Mouse (Mus musculus) splenic B cell, adult 2 months (primary cell): ENCODE data around the gene Crtc1.
A peak's percentile ranks its signal among the peaks of the same experiment; 100 is the strongest.

ENCODE experiments used
- DNase-seq: peaks from one replicate; pipeline ENCODE4 v3.0.0-alpha.2; 2011; ENCODE audit warnings: low read depth, low spot score
- H3K27me3 ChIP-seq: 2 replicates; pipeline ENCODE4 v1.6.1; 2012; ENCODE audit warnings: mild to moderate bottlenecking, low read length, moderate library complexity, mixed read lengths; ENCODE audit not compliant: control insufficient read depth, poor library complexity, insufficient read depth, severe bottlenecking
- H3K36me3 ChIP-seq: 2 replicates; pipeline ENCODE4 v1.6.1; 2012; ENCODE audit warnings: mild to moderate bottlenecking, low read length, moderate library complexity, mixed read lengths; ENCODE audit not compliant: control insufficient read depth, poor library complexity, insufficient read depth, severe bottlenecking

Crtc1 gene

DNA sequence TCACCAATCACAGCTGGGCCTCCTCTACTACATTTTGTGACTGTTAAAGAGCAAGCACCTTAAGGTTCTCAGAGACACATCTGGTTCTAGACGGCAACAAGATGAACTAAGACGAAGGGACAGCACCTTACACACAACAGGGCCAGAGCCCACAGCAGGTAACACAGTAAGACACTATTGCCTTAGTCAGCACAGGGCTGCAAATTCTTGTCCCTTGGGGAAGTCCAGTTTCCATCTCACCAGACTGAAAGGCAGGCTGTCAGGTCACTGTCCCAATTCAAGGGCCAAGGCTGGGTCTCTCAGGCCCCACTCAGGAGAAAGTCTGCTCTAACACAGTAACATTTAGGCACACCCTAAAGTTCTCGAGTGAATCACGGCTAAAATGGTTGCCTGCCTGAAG lies 91.9 kb downstream of the Crtc1 start:
- Histone ChIP-seq H3K36me3 (peaks cover 2% of the 10 kb centered on the region; the same call in 1 of the 2 replicates), H3K27me3 (no peaks in the 10 kb centered on the region)
- DNase-seq: no peak

DNA sequence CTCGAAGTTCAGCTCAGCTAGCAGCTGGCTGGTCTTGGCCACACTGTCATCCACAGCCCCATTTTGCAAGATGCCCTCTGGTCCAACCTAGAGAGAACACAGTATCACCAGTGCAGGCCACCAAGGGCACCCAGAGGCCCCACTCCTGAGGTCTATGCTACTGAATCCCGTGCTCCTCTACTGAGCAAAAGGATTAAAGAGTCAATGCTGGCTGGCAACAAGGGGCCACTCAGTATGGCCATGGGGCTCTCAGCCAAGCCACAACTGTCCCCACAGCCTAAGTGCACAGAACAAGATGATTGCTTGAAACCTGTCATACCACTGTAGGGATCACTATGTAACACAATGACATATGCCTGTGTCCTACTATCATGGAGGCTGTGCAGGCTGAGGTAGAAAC lies 95.1 kb downstream of the Crtc1 start:
- no peak for DNase-seq
- Histone ChIP-seq H3K27me3 (no peaks in the 10 kb centered on the region), H3K36me3 (peaks cover 6% of the 10 kb centered on the region)

DNA sequence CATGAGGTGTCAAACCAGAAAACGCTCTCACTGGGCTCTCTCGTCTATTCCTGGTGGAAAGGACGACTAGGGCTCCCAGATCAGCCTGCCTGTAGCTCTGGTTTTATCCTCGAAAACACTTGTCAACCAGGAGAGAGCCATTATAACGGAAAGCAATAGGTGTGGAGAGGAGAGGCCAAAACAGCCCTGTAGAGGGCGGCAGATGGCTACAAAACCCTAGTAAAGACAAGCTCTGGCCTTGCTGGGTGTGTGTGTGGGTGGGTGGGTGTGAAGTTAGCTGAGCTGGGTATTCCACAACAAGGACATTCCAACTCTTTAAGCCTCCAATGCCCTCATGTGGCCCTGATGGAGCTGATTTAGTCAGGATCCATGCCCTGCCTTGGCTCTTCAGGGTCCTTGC lies 95.7 kb downstream of the Crtc1 start:
- no peaks in the 10 kb centered on the region for H3K27me3 ChIP-seq
- H3K36me3 ChIP-seq: peaks cover 6% of the 10 kb centered on the region
- peak; percentile 51 for DNase-seq

DNA sequence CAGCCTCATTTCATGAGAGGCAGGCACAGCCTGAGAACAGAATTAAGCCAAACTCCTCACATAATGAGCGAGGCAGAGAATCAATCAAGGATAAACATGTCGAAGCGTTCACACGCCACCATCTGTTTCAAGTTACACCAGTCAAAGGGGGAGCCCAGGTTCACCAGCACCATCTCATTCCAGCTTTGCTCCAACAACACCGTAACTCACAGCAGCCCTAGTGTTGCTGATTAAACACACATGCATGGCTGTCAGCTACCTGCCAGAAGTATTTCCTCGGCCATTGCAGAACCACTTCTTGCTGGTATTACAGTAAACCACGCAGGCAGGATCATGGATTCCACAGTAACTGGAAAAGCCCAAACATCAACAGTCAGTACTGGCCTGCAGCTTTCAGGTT lies 96.3 kb downstream of the Crtc1 start:
- no peak for DNase-seq
- peaks cover 6% of the 10 kb centered on the region for H3K36me3 ChIP-seq
- H3K27me3 ChIP-seq: no peaks in the 10 kb centered on the region

DNA sequence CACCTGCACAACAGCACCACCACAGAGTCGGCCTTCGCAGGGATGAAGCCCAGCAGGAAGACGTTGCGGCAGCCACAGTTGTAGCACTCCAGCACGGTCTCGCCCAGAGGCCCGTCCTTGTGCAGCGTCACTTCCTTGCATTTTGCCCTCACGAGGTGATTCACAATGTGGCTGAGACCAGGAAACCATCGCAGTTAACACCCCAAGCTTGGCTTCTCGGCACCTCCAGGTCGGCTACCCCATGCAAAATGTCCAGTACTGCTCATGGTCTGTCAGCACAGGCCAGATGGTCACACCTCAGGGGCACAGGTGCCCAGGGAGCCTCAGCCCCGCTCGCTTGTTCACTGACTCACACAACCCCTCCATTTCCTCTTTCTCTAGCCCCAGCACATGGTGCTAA lies 97.4 kb downstream of the Crtc1 start:
- DNase-seq: no peak
- H3K27me3 ChIP-seq: no peaks in the 10 kb centered on the region

DNA sequence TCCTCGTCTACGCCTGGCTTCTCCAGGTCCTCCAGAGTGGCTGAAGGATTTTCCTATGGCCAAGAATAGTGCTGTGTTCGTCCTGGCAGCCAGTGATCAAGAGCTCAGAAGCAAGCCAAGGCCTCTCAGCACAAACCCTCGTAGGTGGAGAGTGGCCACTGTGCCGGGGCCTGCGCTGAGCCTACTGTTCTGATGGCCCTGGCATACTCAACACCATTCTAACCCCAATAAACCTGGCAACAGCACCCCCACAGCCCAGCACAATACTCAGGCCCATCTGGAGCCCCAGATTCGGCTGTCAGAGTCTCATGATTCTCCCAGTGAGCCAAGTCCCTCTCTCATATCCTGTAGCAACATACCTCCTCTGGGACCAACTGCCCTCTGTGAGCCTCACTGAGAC lies 98.7 kb downstream of the Crtc1 start:
- H3K36me3 ChIP-seq: peaks cover 12% of the 10 kb centered on the region
- DNase-seq: no peak
- H3K27me3 ChIP-seq: no peaks in the 10 kb centered on the region

More for the DNA sequence above, 97.4 kb downstream of the Crtc1 start:
- peaks cover 8% of the 10 kb centered on the region for H3K36me3 ChIP-seq

DNA sequence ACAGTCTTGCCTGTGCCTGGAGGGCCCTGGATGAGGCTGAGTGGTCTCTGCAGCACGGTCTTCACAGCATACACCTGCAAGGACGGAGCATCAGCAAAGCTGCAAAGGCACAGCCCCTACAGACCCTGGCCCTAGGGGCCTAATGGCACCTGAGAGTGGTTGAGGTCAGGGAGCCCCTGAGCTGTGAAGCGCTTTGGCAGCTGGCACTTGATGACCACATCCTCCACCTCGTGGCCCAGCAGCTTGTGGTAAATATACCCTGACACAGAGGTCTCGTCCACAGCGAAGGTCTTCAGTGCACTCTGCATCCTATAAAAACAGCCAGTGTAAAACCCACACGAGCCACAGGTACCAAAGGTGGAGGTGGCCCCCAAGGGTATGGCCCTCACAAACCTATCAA lies 100.4 kb downstream of the Crtc1 start:
- no peak for DNase-seq
- Histone ChIP-seq H3K27me3 (no peaks in the 10 kb centered on the region), H3K36me3 (peaks cover 16% of the 10 kb centered on the region)

DNA sequence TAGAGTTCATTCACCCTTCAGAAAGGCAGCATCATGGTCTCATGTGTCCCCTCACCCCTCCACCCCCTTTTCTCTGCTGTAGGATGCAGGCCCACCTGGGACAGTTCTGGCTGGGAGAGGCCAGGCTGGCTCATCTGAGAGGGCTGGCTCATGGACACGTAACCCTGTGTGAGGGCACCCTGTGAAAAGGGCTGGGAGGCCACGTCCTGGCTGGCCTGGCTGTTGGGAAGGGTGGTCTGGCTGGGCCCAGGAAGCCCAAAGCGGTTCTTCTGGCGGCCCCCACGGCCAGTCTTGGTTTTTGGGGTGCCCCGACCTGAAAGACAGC lies 106.5 kb downstream of the Crtc1 start:
- DNase-seq: no peak
- Histone ChIP-seq H3K27me3 (no peaks in the 10 kb centered on the region), H3K36me3 (peaks cover 28% of the 10 kb centered on the region)
